Comparison of ENCODE assay signal across 26 mouse cellular contexts in genomic region chr9:106220894-106221523, GRCm38 (mm10). TPM values are rescaled to one million over a fixed set of nuclear protein-coding genes. Genes with fewer than 3 reads are reported as not detected.
A peak's percentile ranks its signal among the peaks of the same experiment; 100 is the strongest.
DNase-seq lines count a peak whose midpoint lies in the region; ATAC-seq and TF ChIP-seq lines count a peak whose summit lies in the region.
"Had no signal": no experiment of that assay in that cellular context is flagged by ENCODE, and none has a peak within 500 bp of the region (broad histone marks: within the 10 kb centered on the region; RNA-seq: fewer than 3 reads in every experiment).

No protein-coding gene starts in this region.

- peak; percentile 13 for DNase-seq in forebrain, embryonic 10.5 days (ENCODE audit: extremely low spot score, low spot score)
- no peak for DNase-seq in kidney, postnatal 4 days
- peak; percentile 66 for DNase-seq in kidney, postnatal 0 days (ENCODE audit: low spot score)
- DNase-seq in kidney, postnatal 25 days, result no peak
- peak; percentile 48 for DNase-seq in splenic B cell, adult 2 months (ENCODE audit: low read depth, low spot score)
- DNase-seq in spleen, postnatal 10 days (ENCODE audit: low spot score in 2 of 2), result no peak
- DNase-seq: adrenal gland, postnatal 10 days; adrenal gland, postnatal 36 days; B cell, adult 2 months; cerebellum, adult 11 months; cerebellum, adult 2 months; cerebellum, adult 9-11 months; cerebellum, postnatal 25 days; forebrain, postnatal 0 days; gastrocnemius, adult 2 months; gastrocnemius, postnatal 14 days; heart, adult 11 months had no signal

- H3K4me3 ChIP-seq in forebrain, embryonic 10.5 days, result no peak overlapping the region
- no peak overlapping the region for H3K4me3 ChIP-seq in forebrain, embryonic 15.5 days
- H3K4me3 ChIP-seq in kidney, embryonic 14.5 days (ENCODE audit: low read length), result no peak overlapping the region
- no peak overlapping the region for H3K4me3 ChIP-seq in kidney, postnatal 0 days (replicated peaks; ENCODE audit: low read depth, low read length)
- H3K4me3 ChIP-seq: embryonic facial prominence, embryonic 12.5 days; embryonic facial prominence, embryonic 15.5 days; erythroblast, embryonic 14.5 days; forebrain, embryonic 13.5 days; gastrocnemius, adult 2 months; hindbrain, embryonic 12.5 days; hindbrain, embryonic 15.5 days had no signal

- no peak overlapping the region for H3K9ac ChIP-seq in forebrain, embryonic 15.5 days (replicated peaks)
- no peak overlapping the region for H3K9ac ChIP-seq in kidney, embryonic 14.5 days (ENCODE audit: low read depth, low read length)
- no peak overlapping the region for H3K9ac ChIP-seq in kidney, postnatal 0 days (ENCODE audit: low read depth, low read length)
- H3K9ac ChIP-seq: embryonic facial prominence, embryonic 12.5 days; embryonic facial prominence, embryonic 15.5 days; forebrain, embryonic 13.5 days; forebrain, postnatal 0 days; hindbrain, embryonic 12.5 days; hindbrain, embryonic 15.5 days had no signal

- no peak overlapping the region for H3K4me2 ChIP-seq in forebrain, embryonic 15.5 days (replicated peaks)
- H3K4me2 ChIP-seq in kidney, embryonic 14.5 days (replicated peaks; ENCODE audit: low read depth, low read length), result no peak overlapping the region
- H3K4me2 ChIP-seq in kidney, postnatal 0 days (ENCODE audit: low read length), result no peak overlapping the region
- H3K4me2 ChIP-seq: embryonic facial prominence, embryonic 12.5 days; embryonic facial prominence, embryonic 15.5 days; forebrain, embryonic 13.5 days; heart, embryonic 11.5 days; hindbrain, embryonic 12.5 days; hindbrain, embryonic 15.5 days had no signal

- H3K27ac ChIP-seq in forebrain, embryonic 10.5 days, result no peak overlapping the region
- no peak overlapping the region for H3K27ac ChIP-seq in forebrain, embryonic 15.5 days (replicated peaks)
- H3K27ac ChIP-seq in kidney, embryonic 14.5 days (ENCODE audit: low read depth, low read length), result peak overlapping the region; percentile 55; the same call in 1 of the 2 replicates
- H3K27ac ChIP-seq in kidney, postnatal 0 days, result no peak overlapping the region
- H3K27ac ChIP-seq: embryonic facial prominence, embryonic 12.5 days; embryonic facial prominence, embryonic 15.5 days; forebrain, embryonic 13.5 days; gastrocnemius, adult 2 months; hindbrain, embryonic 12.5 days; hindbrain, embryonic 15.5 days had no signal

- H3K4me1 ChIP-seq in forebrain, embryonic 10.5 days, result peaks cover 4% of the 10 kb centered on the region
- peaks cover 4% of the 10 kb centered on the region; the same call in 1 of the 2 replicates for H3K4me1 ChIP-seq in forebrain, embryonic 15.5 days
- H3K4me1 ChIP-seq in kidney, embryonic 14.5 days (ENCODE audit: control insufficient read depth, insufficient read depth, low read length), result peaks cover 16% of the 10 kb centered on the region
- H3K4me1 ChIP-seq in kidney, postnatal 0 days (replicated peaks; ENCODE audit: insufficient read depth, low read length), result peaks cover 4% of the 10 kb centered on the region; the same call in 1 of the 2 replicates
- H3K4me1 ChIP-seq: embryonic facial prominence, embryonic 12.5 days had no signal

- no peak for ATAC-seq in forebrain, embryonic 15.5 days (replicated peaks)
- peak; percentile 61 for ATAC-seq in kidney, embryonic 14.5 days (ENCODE audit: low FRiP score, low TSS enrichment)
- ATAC-seq in kidney, postnatal 0 days (replicated peaks; ENCODE audit: low FRiP score, low read depth), result no peak
- ATAC-seq: forebrain, embryonic 13.5 days; forebrain, postnatal 0 days had no signal

- 75% methylated on average over 8 of the region's 8 CpGs for WGBS in forebrain, embryonic 10.5 days
- WGBS in forebrain, embryonic 15.5 days, result 79% methylated on average over 8 of the region's 8 CpGs
- WGBS in kidney, embryonic 14.5 days, result 34% methylated on average over 8 of the region's 8 CpGs
- WGBS in kidney, postnatal 0 days, result 22% methylated on average over 8 of the region's 8 CpGs

- H3K9me3 ChIP-seq in forebrain, embryonic 10.5 days, result no peaks in the 10 kb centered on the region
- H3K9me3 ChIP-seq in forebrain, embryonic 15.5 days, result no peaks in the 10 kb centered on the region
- no peaks in the 10 kb centered on the region for H3K9me3 ChIP-seq in kidney, embryonic 14.5 days (ENCODE audit: control insufficient read depth, low read length)
- H3K9me3 ChIP-seq in kidney, postnatal 0 days (replicated peaks; ENCODE audit: low read length), result no peaks in the 10 kb centered on the region
- H3K9me3 ChIP-seq: embryonic facial prominence, embryonic 12.5 days; embryonic facial prominence, embryonic 15.5 days; forebrain, embryonic 13.5 days; hindbrain, embryonic 12.5 days; hindbrain, embryonic 15.5 days had no signal

- peaks cover 30% of the 10 kb centered on the region for H3K27me3 ChIP-seq in forebrain, embryonic 10.5 days (ENCODE audit: poor library complexity, severe bottlenecking)
- no peaks in the 10 kb centered on the region for H3K27me3 ChIP-seq in forebrain, embryonic 15.5 days
- H3K27me3 ChIP-seq in kidney, embryonic 14.5 days (ENCODE audit: control insufficient read depth, insufficient read depth, low read length), result 0 out of 2 replicates have a peak, but pooled peaks cover 4% of the 10 kb centered on the region
- no peaks in the 10 kb centered on the region for H3K27me3 ChIP-seq in kidney, postnatal 0 days (ENCODE audit: insufficient read depth, low read length)
- no peaks in the 10 kb centered on the region for H3K27me3 ChIP-seq in splenic B cell, adult 2 months (ENCODE audit: control insufficient read depth, insufficient read depth, low read length, poor library complexity, severe bottlenecking)

- no peaks in the 10 kb centered on the region for H3K36me3 ChIP-seq in forebrain, embryonic 10.5 days (replicated peaks)
- no peaks in the 10 kb centered on the region for H3K36me3 ChIP-seq in forebrain, embryonic 15.5 days
- H3K36me3 ChIP-seq in kidney, embryonic 14.5 days (ENCODE audit: control insufficient read depth, insufficient read depth, low read length), result no peaks in the 10 kb centered on the region
- H3K36me3 ChIP-seq in kidney, postnatal 0 days (ENCODE audit: insufficient read depth, low read length), result no peaks in the 10 kb centered on the region
- H3K36me3 ChIP-seq in splenic B cell, adult 2 months (ENCODE audit: control insufficient read depth, insufficient read depth, low read length, poor library complexity, severe bottlenecking), result peaks cover 7% of the 10 kb centered on the region
- H3K36me3 ChIP-seq: embryonic facial prominence, embryonic 12.5 days; embryonic facial prominence, embryonic 15.5 days; hindbrain, embryonic 12.5 days; hindbrain, embryonic 15.5 days had no signal

- no peak for TF ChIP-seq CTCF in kidney, postnatal 0 days (IDR thresholded peaks at IDR 0.05; ENCODE audit: low read depth)

RNA-seq across cellular contexts. Expression of gene Tlr9, which starts 1.4 kb away (rescaled TPM):
- polyA plus RNA-seq in forebrain, embryonic 10.5 days (2016; fragmentation: Nextera tagmentation; extraction: Ambion mirVana), result 0.04 TPM in 1 of 2 replicates, not detected in the other
- not detected in 2 replicates for polyA plus RNA-seq in forebrain, embryonic 15.5 days (2015; fragmentation: Nextera tagmentation; extraction: Ambion mirVana)
- 0.14 TPM in 1 of 2 replicates, not detected in the other for polyA plus RNA-seq in kidney, embryonic 14.5 days (2014; fragmentation: Nextera tagmentation; extraction: Ambion mirVana)
- polyA plus RNA-seq in kidney, postnatal 0 days (2015; fragmentation: Nextera tagmentation; extraction: Ambion mirVana), result 0.06 and 0.07 TPM in 2 replicates
- polyA plus RNA-seq: embryonic facial prominence, embryonic 12.5 days; forebrain, embryonic 13.5 days; heart, embryonic 11.5 days had no signal

RNA-seq across cellular contexts. Expression of gene Twf2, which starts 18.1 kb away (rescaled TPM):
- polyA plus RNA-seq in forebrain, embryonic 10.5 days (2016; fragmentation: Nextera tagmentation; extraction: Ambion mirVana), result 70.9 and 71.8 TPM in 2 replicates
- polyA plus RNA-seq in forebrain, embryonic 15.5 days (2015; fragmentation: Nextera tagmentation; extraction: Ambion mirVana), result 54.8 and 57.3 TPM in 2 replicates
- 77.9 and 80.8 TPM in 2 replicates for polyA plus RNA-seq in kidney, embryonic 14.5 days (2014; fragmentation: Nextera tagmentation; extraction: Ambion mirVana)
- 44.0 and 51.1 TPM in 2 replicates for polyA plus RNA-seq in kidney, postnatal 0 days (2015; fragmentation: Nextera tagmentation; extraction: Ambion mirVana)

RNA-seq across cellular contexts. Expression of gene Ppm1m, which starts 21.5 kb away (rescaled TPM):
- polyA plus RNA-seq in forebrain, embryonic 10.5 days (2016; fragmentation: Nextera tagmentation; extraction: Ambion mirVana), result 42.0 and 50.7 TPM in 2 replicates
- polyA plus RNA-seq in forebrain, embryonic 15.5 days (2015; fragmentation: Nextera tagmentation; extraction: Ambion mirVana), result 15.4 and 15.8 TPM in 2 replicates
- 36.4 and 43.1 TPM in 2 replicates for polyA plus RNA-seq in kidney, embryonic 14.5 days (2014; fragmentation: Nextera tagmentation; extraction: Ambion mirVana)
- 33.2 and 35.5 TPM in 2 replicates for polyA plus RNA-seq in kidney, postnatal 0 days (2015; fragmentation: Nextera tagmentation; extraction: Ambion mirVana)

RNA-seq across cellular contexts. Expression of gene Alas1, which starts 27.4 kb away (rescaled TPM):
- 74.2 and 75.2 TPM in 2 replicates for polyA plus RNA-seq in forebrain, embryonic 10.5 days (2016; fragmentation: Nextera tagmentation; extraction: Ambion mirVana)
- 93.6 and 101 TPM in 2 replicates for polyA plus RNA-seq in forebrain, embryonic 15.5 days (2015; fragmentation: Nextera tagmentation; extraction: Ambion mirVana)
- polyA plus RNA-seq in kidney, embryonic 14.5 days (2014; fragmentation: Nextera tagmentation; extraction: Ambion mirVana), result 71.8 and 95.3 TPM in 2 replicates
- polyA plus RNA-seq in kidney, postnatal 0 days (2015; fragmentation: Nextera tagmentation; extraction: Ambion mirVana), result 142 and 152 TPM in 2 replicates

RNA-seq across cellular contexts. Expression of gene Wdr82, which starts 50.3 kb away (rescaled TPM):
- polyA plus RNA-seq in forebrain, embryonic 10.5 days (2016; fragmentation: Nextera tagmentation; extraction: Ambion mirVana), result 28.3 and 30.2 TPM in 2 replicates
- polyA plus RNA-seq in forebrain, embryonic 15.5 days (2015; fragmentation: Nextera tagmentation; extraction: Ambion mirVana), result 38.1 and 41.5 TPM in 2 replicates
- 27.1 and 38.1 TPM in 2 replicates for polyA plus RNA-seq in kidney, embryonic 14.5 days (2014; fragmentation: Nextera tagmentation; extraction: Ambion mirVana)
- 16.9 and 18.5 TPM in 2 replicates for polyA plus RNA-seq in kidney, postnatal 0 days (2015; fragmentation: Nextera tagmentation; extraction: Ambion mirVana)

Comparison
In these comparisons a context has a peak if more than half of its experiments do, and no peak if none do; other contexts are left out.
1. DNase-seq: peak in forebrain, embryonic 10.5 days (single experiment), kidney, postnatal 0 days (single experiment) and splenic B cell, adult 2 months (single experiment); none in kidney, postnatal 4 days (0 of 2), kidney, postnatal 25 days (0 of 2) and spleen, postnatal 10 days (0 of 2).